Mouse (Mus musculus): Measurements from ENCODE around the gene Cgref1. TPM values are rescaled to one million over a fixed set of nuclear protein-coding genes. Genes with fewer than 3 reads are reported as not detected.

Cgref1 gene
- total RNA-seq, 2 experiments from 2014 or later: 0.70 to 0.89 TPM

- intact Hi-C loops (cut with DNase I): no loop called here
- no peak for DNase-seq
These were observed 5.5 kb upstream of the Cgref1 start for GRCm38 (mm10) chr5:30950922-30951321.

GRCm38 (mm10) chr5:30950451-30950850, 5.1 kb upstream of the Cgref1 start:
- DNase-seq: no peak
- intact Hi-C loops (cut with DNase I): no loop called here

GRCm38 (mm10) chr5:30949654-30950326, 4.4 kb upstream of the Cgref1 start:
- peak; percentile 93 for DNase-seq
- intact Hi-C loops (cut with DNase I): no loop called here

GRCm38 (mm10) chr5:30948620-30949019, 3.2 kb upstream of the Cgref1 start:
- intact Hi-C loops (cut with DNase I): no loop called here
- DNase-seq: no peak

- no peak for DNase-seq
- intact Hi-C loops (cut with DNase I): no loop called here
These were observed 1.0 kb downstream of the Cgref1 start for GRCm38 (mm10) chr5:30944344-30944743.

- DNase-seq: no peak
- intact Hi-C loops (cut with DNase I): loop anchor here (2.0 kb wide), 1 partner anchor 136 kb away; no protein-coding TSS in a partner anchor
These were observed 2.4 kb downstream of the Cgref1 start for GRCm38 (mm10) chr5:30943004-30943403.

GRCm38 (mm10) chr5:30934725-30935461, 10.5 kb downstream of the Cgref1 start:
- no peak for DNase-seq
- intact Hi-C loops (cut with DNase I): no loop called here

GRCm38 (mm10) chr5:30933705-30934104, 11.7 kb downstream of the Cgref1 start:
- DNase-seq: no peak
- intact Hi-C loops (cut with DNase I): no loop called here

GRCm38 (mm10) chr5:30931378-30931777, 14.0 kb downstream of the Cgref1 start:
- intact Hi-C loops (cut with DNase I): no loop called here
- DNase-seq: no peak

GRCm38 (mm10) chr5:30930846-30931245, 14.5 kb downstream of the Cgref1 start:
- DNase-seq: no peak
- intact Hi-C loops (cut with DNase I): loop anchor here (1.0 kb wide), 2 partner anchors 67 to 73 kb away; no protein-coding TSS in a partner anchor

GRCm38 (mm10) chr5:30930121-30930520, 15.3 kb downstream of the Cgref1 start:
- intact Hi-C loops (cut with DNase I): loop anchor here (1.0 kb wide), 2 partner anchors 68 to 74 kb away; no protein-coding TSS in a partner anchor
- peak; percentile 81 for DNase-seq

- intact Hi-C loops (cut with DNase I): no loop called here
- no peak for DNase-seq
These were observed 17.4 kb downstream of the Cgref1 start for GRCm38 (mm10) chr5:30927945-30928529.

GRCm38 (mm10) chr5:30926073-30926472, 19.3 kb downstream of the Cgref1 start:
- no peak for DNase-seq
- intact Hi-C loops (cut with DNase I): no loop called here

GRCm38 (mm10) chr5:30925217-30925616, 20.2 kb downstream of the Cgref1 start:
- intact Hi-C loops (cut with DNase I): no loop called here
- no peak for DNase-seq

GRCm38 (mm10) chr5:30924614-30925013, 20.8 kb downstream of the Cgref1 start:
- DNase-seq: no peak
- intact Hi-C loops (cut with DNase I): no loop called here

- intact Hi-C loops (cut with DNase I): no loop called here
- no peak for DNase-seq
These were observed 22.3 kb downstream of the Cgref1 start for GRCm38 (mm10) chr5:30923119-30923518.

- intact Hi-C loops (cut with DNase I): no loop called here
These were observed 22.8 kb downstream of the Cgref1 start for GRCm38 (mm10) chr5:30922581-30923041.

GRCm38 (mm10) chr5:30921256-30922033, 23.9 kb downstream of the Cgref1 start, which contains the start of gene Khk:
TSS of gene Khk (plus strand) at chr5:30921431.
- intact Hi-C loops (cut with DNase I): loop anchor here (2.0 kb wide), 1 partner anchor 53 kb away; the partner anchor contains the start of gene Tmem214
- peak; percentile 93 to 96 for DNase-seq

More at GRCm38 (mm10) chr5:30922581-30923041, 22.8 kb downstream of the Cgref1 start:
- DNase-seq: no peak

- intact Hi-C loops (cut with DNase I): loop anchor here (2.0 kb wide), 1 partner anchor 52 kb away; the partner anchor contains the start of gene Tmem214
- DNase-seq: peak in 1 of 2 experiments; percentile 41
These were observed 24.8 kb downstream of the Cgref1 start for GRCm38 (mm10) chr5:30920621-30921020.

Data from heart, postnatal 36 days (tissue).